In genomic region chr2:110314074-110314473, GRCm38 (mm10) we compare ENCODE assay signal across 27 mouse cellular contexts. TPM values are rescaled to one million over a fixed set of nuclear protein-coding genes. Genes with fewer than 3 reads are reported as not detected.
DNase-seq lines count a peak whose midpoint lies in the region; ATAC-seq and TF ChIP-seq lines count a peak whose summit lies in the region.
"Had no signal": no experiment of that assay in that cellular context is flagged by ENCODE, and none has a peak within 500 bp of the region (broad histone marks: within the 10 kb centered on the region; RNA-seq: fewer than 3 reads in every experiment).

No protein-coding gene starts in this region.

- TF ChIP-seq CTCF in gastrocnemius, adult 2 months (IDR thresholded peaks at IDR 0.05): no peak

- no peak for DNase-seq in gastrocnemius, adult 2 months
- DNase-seq in gastrocnemius, postnatal 4 days (ENCODE audit: low spot score in 2 of 2): no peak
- peak; percentile 9 for DNase-seq in brain, adult 2 months (ENCODE audit: low read depth, low spot score)
- DNase-seq in embryonic facial prominence, embryonic 14.5 days (ENCODE audit: low spot score): no peak
- DNase-seq in gonadal fat pad, adult 2 months (ENCODE audit: low read depth): peak; percentile 61
- no peak for DNase-seq in ovary, postnatal 14 days (ENCODE audit: low spot score)
- no peak for DNase-seq in lung, postnatal 36 days
- DNase-seq: B cell, adult 2 months; cerebellum, adult 11 months; embryo, embryonic 11 days; gastrocnemius, postnatal 36 days had no signal

- intact Hi-C loops in gastrocnemius, adult 2 months (cut with DNase I): no loop called here

- no peak overlapping the region for H3K4me2 ChIP-seq in embryonic facial prominence, embryonic 14.5 days (ENCODE audit: low read depth, low read length)
- H3K4me2 ChIP-seq: forebrain, embryonic 13.5 days; heart, embryonic 12.5 days; heart, embryonic 15.5 days; hindbrain, embryonic 13.5 days had no signal

- H3K27ac ChIP-seq in gastrocnemius, adult 2 months: peak overlapping the region; percentile 12; the same call in 1 of the 2 replicates
- H3K27ac ChIP-seq in embryonic facial prominence, embryonic 14.5 days (replicated peaks; ENCODE audit: low read depth, low read length): peak overlapping the region; percentile 49; the same call in 1 of the 2 replicates
- H3K27ac ChIP-seq: forebrain, embryonic 10.5 days; forebrain, embryonic 13.5 days; heart, embryonic 15.5 days; hindbrain, embryonic 10.5 days; hindbrain, embryonic 13.5 days; hindbrain, postnatal 0 days had no signal

- 78% methylated on average over 5 of the region's 5 CpGs for WGBS in embryonic facial prominence, embryonic 14.5 days

- H3K4me1 ChIP-seq in embryonic facial prominence, embryonic 14.5 days (ENCODE audit: control insufficient read depth, insufficient read depth, low read length): peaks cover 13% of the 10 kb centered on the region; the same call in 1 of the 2 replicates
- H3K4me1 ChIP-seq: forebrain, embryonic 10.5 days; forebrain, embryonic 13.5 days; heart, embryonic 12.5 days; heart, embryonic 15.5 days; hindbrain, embryonic 10.5 days; hindbrain, embryonic 13.5 days had no signal

- H3K9me3 ChIP-seq in embryonic facial prominence, embryonic 14.5 days (ENCODE audit: control insufficient read depth, low read length): 0 out of 2 replicates have a peak, but pooled peaks cover 3% of the 10 kb centered on the region
- H3K9me3 ChIP-seq: forebrain, embryonic 10.5 days; forebrain, embryonic 13.5 days; G1E; heart, embryonic 12.5 days; heart, embryonic 15.5 days; hindbrain, embryonic 10.5 days; hindbrain, embryonic 13.5 days had no signal

- no peak for ATAC-seq in embryonic facial prominence, embryonic 14.5 days (ENCODE audit: low read depth)
- ATAC-seq: forebrain, embryonic 13.5 days; forebrain, embryonic 16.5 days; inflammation-experienced regulatory T-cells, adult 6 months; intestine, embryonic 16.5 days; Patski had no signal

- no peak overlapping the region for H3K4me3 ChIP-seq in gastrocnemius, adult 2 months
- H3K4me3 ChIP-seq in embryonic facial prominence, embryonic 14.5 days (ENCODE audit: low read depth, low read length): no peak overlapping the region
- H3K4me3 ChIP-seq: erythroblast, embryonic 14.5 days; forebrain, embryonic 10.5 days; forebrain, embryonic 13.5 days; heart, embryonic 12.5 days; heart, embryonic 15.5 days; hindbrain, embryonic 10.5 days; hindbrain, embryonic 13.5 days had no signal

- no peaks in the 10 kb centered on the region for H3K36me3 ChIP-seq in embryonic facial prominence, embryonic 14.5 days (ENCODE audit: control insufficient read depth, insufficient read depth, low read length)
- H3K36me3 ChIP-seq: forebrain, embryonic 10.5 days; G1E; heart, embryonic 12.5 days; heart, embryonic 15.5 days; hindbrain, embryonic 10.5 days; hindbrain, embryonic 13.5 days had no signal

- no peaks in the 10 kb centered on the region for H3K27me3 ChIP-seq in embryonic facial prominence, embryonic 14.5 days (replicated peaks; ENCODE audit: control insufficient read depth, insufficient read depth, low read length)
- H3K27me3 ChIP-seq: CH12.LX; forebrain, embryonic 13.5 days; heart, embryonic 12.5 days; heart, embryonic 15.5 days; hindbrain, embryonic 13.5 days; Patski had no signal

- no peak overlapping the region for H3K9ac ChIP-seq in embryonic facial prominence, embryonic 14.5 days (ENCODE audit: low read depth, low read length)
- H3K9ac ChIP-seq: forebrain, embryonic 13.5 days; heart, embryonic 12.5 days; heart, embryonic 15.5 days; hindbrain, embryonic 13.5 days had no signal

RNA-seq across cellular contexts. Expression of gene Bbox1, which starts 0.3 kb away (rescaled TPM):
- under 1 TPM in 1 of 2 experiments, not detected in 1; 0.08 TPM for total RNA-seq in gastrocnemius, adult 2 months (2021)
- total RNA-seq in gastrocnemius, postnatal 4 days (2021): under 1 TPM; 0.59 to 0.62 TPM
- polyA plus RNA-seq in embryonic facial prominence, embryonic 14.5 days (2014; fragmentation: Nextera tagmentation; extraction: Ambion mirVana): 0.92 and 1.2 TPM in 2 replicates
- 1.3 and 1.6 TPM in 2 replicates for polyA plus RNA-seq in gonadal fat pad, adult 2 months (2012; rRNA removed)
- total RNA-seq: adrenal gland, postnatal 36 days; CH12.LX; heart, postnatal 36 days had no signal
- polyA plus RNA-seq: erythroblast, embryonic 14.5 days; forebrain, embryonic 10.5 days; G1E; heart, embryonic 12.5 days; hindbrain, embryonic 10.5 days; hindbrain, embryonic 13.5 days; inflammation-experienced regulatory T-cells, adult 6 months; Patski had no signal

RNA-seq across cellular contexts. Expression of gene Fibin, which starts 48.9 kb away (rescaled TPM):
- total RNA-seq in gastrocnemius, adult 2 months (2021): 10 to 100 TPM; 21.1 to 24.1 TPM
- total RNA-seq in gastrocnemius, postnatal 4 days (2021): 10 to 100 TPM; 38.6 to 41.8 TPM
- polyA plus RNA-seq in embryonic facial prominence, embryonic 14.5 days (2014; fragmentation: Nextera tagmentation; extraction: Ambion mirVana): 119 and 142 TPM in 2 replicates
- 4.5 and 4.7 TPM in 2 replicates for polyA plus RNA-seq in gonadal fat pad, adult 2 months (2012; rRNA removed)
- total RNA-seq: CH12.LX, G1E had no signal
- polyA plus RNA-seq: erythroblast, embryonic 14.5 days; G1E; inflammation-experienced regulatory T-cells, adult 6 months; Patski had no signal

Comparison
In these comparisons a context has a peak if more than half of its experiments do, and no peak if none do; other contexts are left out.
1. DNase-seq: peak in brain, adult 2 months (single experiment) and gonadal fat pad, adult 2 months (single experiment); none in gastrocnemius, adult 2 months (single experiment), gastrocnemius, postnatal 4 days (0 of 2), embryonic facial prominence, embryonic 14.5 days (single experiment), ovary, postnatal 14 days (single experiment) and lung, postnatal 36 days (single experiment).